Mouse (Mus musculus) forebrain, embryonic 16.5 days (tissue): ENCODE results near the gene Tenm4. TPM values are rescaled to one million over a fixed set of nuclear protein-coding genes. Genes with fewer than 3 reads are reported as not detected.

Source experiments
- ATAC-seq: fragments of 200-750 bp; cut with Nextera tagmentation; 2 replicates; pipeline ENCODE4 v1.8.0; 2017; ENCODE audit warnings: mild to moderate bottlenecking, moderate library complexity
- H3K27ac ChIP-seq: fragments of 300-500 bp; sonication (generic); 2 replicates; pipeline ENCODE4 v1.5.1; 2014; ENCODE audit warnings: low read length, control low read depth
- H3K27me3 ChIP-seq: fragments of 300-500 bp; sonication (generic); replicated peaks from 2 replicates; pipeline ENCODE4 v1.6.1; 2014; ENCODE audit warnings: low read length; ENCODE audit not compliant: control insufficient read depth, insufficient read depth
- H3K36me3 ChIP-seq: fragments of 300-500 bp; sonication (generic); 2 replicates; pipeline ENCODE4 v1.6.1; 2014; ENCODE audit not compliant: control insufficient read depth, insufficient read depth
- H3K4me1 ChIP-seq: fragments of 300-500 bp; sonication (generic); replicated peaks from 2 replicates; pipeline ENCODE4 v1.6.1; 2014; ENCODE audit warnings: low read length; ENCODE audit not compliant: control insufficient read depth, insufficient read depth
- H3K4me2 ChIP-seq: fragments of 300-500 bp; sonication (generic); 2 replicates; pipeline ENCODE4 v1.6.1; 2014; ENCODE audit warnings: mild to moderate bottlenecking, low read length, control low read depth
- H3K4me3 ChIP-seq: fragments of 300-500 bp; sonication (generic); replicated peaks from 2 replicates; pipeline ENCODE4 v1.5.1; 2014; ENCODE audit warnings: mild to moderate bottlenecking, low read length, control low read depth
- H3K9ac ChIP-seq: fragments of 300-500 bp; sonication (generic); replicated peaks from 2 replicates; pipeline ENCODE4 v1.6.1; 2014; ENCODE audit warnings: low read depth, low read length, control low read depth
- H3K9me3 ChIP-seq: fragments of 300-500 bp; sonication (generic); 2 replicates; pipeline ENCODE4 v1.6.1; 2016; ENCODE audit warnings: low read length; ENCODE audit not compliant: control insufficient read depth
- WGBS: fragments of 180-500 bp; shearing (Covaris S2); extraction: QIAGEN DNeasy Blood & Tissue Kit; methylation state at CpG from one replicate; pipeline ENCODE4 v1.1.7; 2014; 5-methylcytosine and 5-hydroxymethylcytosine counted together
- polyA plus RNA-seq: library from polyadenylated mRNA; unstranded; fragments of >200 nt; fragmentation: Nextera tagmentation; extraction: Ambion mirVana; gene quantifications from 2 replicates; pipeline ENCODE4 v1.2.1, GENCODE M21; 2015

The Tenm4 gene
- polyA plus RNA-seq, 1 experiment from 2014 or later, result 105 TPM

DNA sequence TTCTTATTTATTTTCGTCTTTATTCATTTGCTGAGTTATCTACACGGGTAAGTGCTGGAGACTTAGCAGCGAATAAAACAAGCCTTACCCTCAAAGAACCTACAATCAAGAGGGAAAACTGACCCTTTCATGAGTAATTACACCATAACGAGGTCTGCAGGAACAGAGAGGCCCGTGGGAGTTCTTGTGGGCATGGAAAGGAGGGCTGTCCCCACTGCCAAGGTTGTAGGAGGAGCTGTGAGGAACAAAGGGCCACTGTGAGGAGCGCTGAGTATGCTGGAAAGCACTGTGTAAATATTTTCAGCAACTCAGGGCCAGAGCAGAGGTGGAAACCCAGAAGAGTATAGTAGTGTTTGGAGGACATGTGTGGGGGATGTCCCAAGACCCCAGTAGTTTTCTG, 574.9 kb downstream of the Tenm4 start:
- H3K4me3 ChIP-seq, result no peak overlapping the region
- peaks cover 24% of the 10 kb centered on the region for H3K4me1 ChIP-seq
- peak overlapping the region; percentile 17 for H3K27ac ChIP-seq
- no peak overlapping the region; the same call in 1 of the 2 replicates for H3K9ac ChIP-seq
- 5% methylated on average over 6 of the region's 6 CpGs for WGBS
- H3K27me3 ChIP-seq, result no peaks in the 10 kb centered on the region
- no peak overlapping the region for H3K4me2 ChIP-seq
- peak; percentile 89 for ATAC-seq
- no peaks in the 10 kb centered on the region for H3K36me3 ChIP-seq
- H3K9me3 ChIP-seq, result no peaks in the 10 kb centered on the region

- Histone ChIP-seq H3K4me3 (no peak overlapping the region), H3K4me2 (no peak overlapping the region), H3K27me3 (no peaks in the 10 kb centered on the region), H3K27ac (no peak overlapping the region), H3K4me1 (peaks cover 24% of the 10 kb centered on the region), H3K9ac (no peak overlapping the region), H3K36me3 (no peaks in the 10 kb centered on the region), H3K9me3 (no peaks in the 10 kb centered on the region)
- no peak for ATAC-seq
- WGBS, result 52% methylated on average over 4 of the region's 4 CpGs
Measured at GRCm38 (mm10) chr7:96746706-96747105, 575.7 kb downstream of the Tenm4 start.

GRCm38 (mm10) chr7:96748538-96749045, 577.5 kb downstream of the Tenm4 start:
- H3K9me3 ChIP-seq, result no peaks in the 10 kb centered on the region
- H3K9ac ChIP-seq, result no peak overlapping the region
- no peaks in the 10 kb centered on the region for H3K36me3 ChIP-seq
- H3K4me2 ChIP-seq, result no peak overlapping the region
- H3K4me1 ChIP-seq, result peaks cover 19% of the 10 kb centered on the region
- no peak overlapping the region for H3K4me3 ChIP-seq
- H3K27ac ChIP-seq, result no peak overlapping the region
- no peaks in the 10 kb centered on the region for H3K27me3 ChIP-seq
- WGBS, result 78% methylated on average over 7 of the region's 7 CpGs
- no peak for ATAC-seq

- ATAC-seq, result no peak
- no peak overlapping the region for H3K4me3 ChIP-seq
- H3K36me3 ChIP-seq, result no peaks in the 10 kb centered on the region
- 71% methylated on average over 8 of the region's 8 CpGs for WGBS
- no peak overlapping the region for H3K9ac ChIP-seq
- H3K27me3 ChIP-seq, result no peaks in the 10 kb centered on the region
- peak overlapping the region; percentile 27; the same call in 1 of the 2 replicates for H3K27ac ChIP-seq
- H3K4me2 ChIP-seq, result no peak overlapping the region
- H3K9me3 ChIP-seq, result no peaks in the 10 kb centered on the region
- peaks cover 17% of the 10 kb centered on the region for H3K4me1 ChIP-seq
Measured at GRCm38 (mm10) chr7:96749753-96750152, 578.7 kb downstream of the Tenm4 start.

- no peak overlapping the region for H3K27ac ChIP-seq
- peaks cover 18% of the 10 kb centered on the region for H3K4me1 ChIP-seq
- 97% methylated on average over 2 of the region's 2 CpGs for WGBS
- no peak overlapping the region for H3K9ac ChIP-seq
- H3K27me3 ChIP-seq, result no peaks in the 10 kb centered on the region
- no peaks in the 10 kb centered on the region for H3K36me3 ChIP-seq
- H3K9me3 ChIP-seq, result no peaks in the 10 kb centered on the region
- H3K4me3 ChIP-seq, result no peak overlapping the region
- ATAC-seq, result no peak
- no peak overlapping the region for H3K4me2 ChIP-seq
Measured at GRCm38 (mm10) chr7:96751236-96751635, 580.2 kb downstream of the Tenm4 start.

DNA sequence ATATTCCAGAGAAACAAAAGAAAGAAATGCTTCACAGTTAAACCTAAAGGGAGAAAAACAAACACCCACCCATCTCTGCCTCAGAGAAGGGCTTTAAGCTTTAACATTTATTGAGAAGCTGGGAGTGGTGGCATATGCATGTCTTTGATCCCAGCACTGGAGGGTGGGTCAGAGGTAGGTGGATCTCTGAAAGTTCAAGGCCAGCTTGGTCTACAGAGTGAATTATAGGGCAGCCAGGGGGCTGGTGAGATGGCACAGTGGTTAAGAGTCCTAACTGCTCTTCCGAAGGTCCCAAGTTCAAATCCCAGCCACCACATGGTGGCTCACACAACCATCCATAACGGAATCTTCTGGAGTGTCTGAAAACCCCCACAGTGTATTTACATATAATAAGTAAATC, 581.7 kb downstream of the Tenm4 start:
- Histone ChIP-seq H3K9me3 (no peaks in the 10 kb centered on the region), H3K9ac (no peak overlapping the region), H3K36me3 (no peaks in the 10 kb centered on the region), H3K4me2 (no peak overlapping the region), H3K27me3 (no peaks in the 10 kb centered on the region), H3K4me3 (no peak overlapping the region), H3K27ac (no peak overlapping the region), H3K4me1 (peaks cover 22% of the 10 kb centered on the region)
- WGBS, result 98% methylated on average over 2 of the region's 2 CpGs
- no peak for ATAC-seq

GRCm38 (mm10) chr7:96753335-96754095, 582.5 kb downstream of the Tenm4 start:
- Histone ChIP-seq H3K4me3 (no peak overlapping the region), H3K27ac (no peak overlapping the region), H3K4me1 (peaks cover 22% of the 10 kb centered on the region), H3K4me2 (no peak overlapping the region), H3K9ac (no peak overlapping the region), H3K27me3 (no peaks in the 10 kb centered on the region), H3K36me3 (no peaks in the 10 kb centered on the region), H3K9me3 (no peaks in the 10 kb centered on the region)
- no peak for ATAC-seq
- WGBS, result 37% methylated on average over 4 of the region's 4 CpGs

- ATAC-seq, result no peak
- 32% methylated on average over 12 of the region's 12 CpGs for WGBS
- no peak overlapping the region for H3K4me3 ChIP-seq
- no peak overlapping the region for H3K9ac ChIP-seq
- no peaks in the 10 kb centered on the region for H3K27me3 ChIP-seq
- no peaks in the 10 kb centered on the region for H3K36me3 ChIP-seq
- H3K27ac ChIP-seq, result peak overlapping the region; percentile 8; the same call in 1 of the 2 replicates
- peaks cover 22% of the 10 kb centered on the region for H3K4me1 ChIP-seq
- no peaks in the 10 kb centered on the region for H3K9me3 ChIP-seq
- H3K4me2 ChIP-seq, result no peak overlapping the region
Measured at GRCm38 (mm10) chr7:96754175-96754574, 583.1 kb downstream of the Tenm4 start.

- no peaks in the 10 kb centered on the region for H3K9me3 ChIP-seq
- H3K27me3 ChIP-seq, result no peaks in the 10 kb centered on the region
- no peak overlapping the region for H3K4me3 ChIP-seq
- peak overlapping the region; percentile 57 for H3K27ac ChIP-seq
- WGBS, result 31% methylated on average over 12 of the region's 12 CpGs
- no peaks in the 10 kb centered on the region for H3K36me3 ChIP-seq
- H3K4me1 ChIP-seq, result peaks cover 28% of the 10 kb centered on the region
- no peak for ATAC-seq
- no peak overlapping the region for H3K9ac ChIP-seq
- no peak overlapping the region for H3K4me2 ChIP-seq
Measured at GRCm38 (mm10) chr7:96755459-96756094, 584.5 kb downstream of the Tenm4 start.
